9 mouse cellular contexts compared by ENCODE assay signal in genomic region chr17:26953726-26954125, GRCm38 (mm10). TPM values are rescaled to one million over a fixed set of nuclear protein-coding genes. Genes with fewer than 3 reads are reported as not detected.
DNase-seq lines count a peak whose midpoint lies in the region; ATAC-seq lines count a peak whose summit lies in the region.
"Had no signal": no experiment of that assay in that cellular context is flagged by ENCODE, and none has a peak within 500 bp of the region (broad histone marks: within the 10 kb centered on the region; RNA-seq: fewer than 3 reads in every experiment).

No protein-coding gene starts in this region.

- intact Hi-C loops in heart, postnatal 14 days (cut with DNase I) = no loop called here

- WGBS in heart, embryonic 11.5 days (ENCODE audit: insufficient replicate concordance) = 6% methylated on average over 11 of the region's 16 CpGs
- WGBS in embryonic facial prominence, embryonic 11.5 days = 15% methylated on average over 8 of the region's 16 CpGs
- WGBS in midbrain, embryonic 11.5 days = 17% methylated on average over 11 of the region's 16 CpGs

- H3K27me3 ChIP-seq in heart, embryonic 11.5 days (ENCODE audit: control insufficient read depth, insufficient read depth, low read length) = 0 out of 2 replicates have a peak, but pooled peaks cover 6% of the 10 kb centered on the region
- H3K27me3 ChIP-seq in embryonic facial prominence, embryonic 11.5 days (ENCODE audit: control insufficient read depth, insufficient read depth, low read length) = no peaks in the 10 kb centered on the region
- H3K27me3 ChIP-seq in midbrain, embryonic 11.5 days (ENCODE audit: control insufficient read depth, insufficient read depth, low read length) = no peaks in the 10 kb centered on the region

- no peak for ATAC-seq in heart, embryonic 11.5 days (replicated peaks; ENCODE audit: insufficient number of reproducible peaks, low FRiP score, low TSS enrichment)
- ATAC-seq in embryonic facial prominence, embryonic 11.5 days (replicated peaks; ENCODE audit: insufficient number of reproducible peaks, low FRiP score, low TSS enrichment, low read depth) = no peak
- no peak for ATAC-seq in midbrain, embryonic 11.5 days (ENCODE audit: low FRiP score)
- ATAC-seq: CD4-positive, CD25-positive, alpha-beta regulatory T cell, adult 4 months had no signal

- H3K9me3 ChIP-seq in heart, embryonic 11.5 days (replicated peaks; ENCODE audit: control insufficient read depth, low read length) = no peaks in the 10 kb centered on the region
- no peaks in the 10 kb centered on the region for H3K9me3 ChIP-seq in embryonic facial prominence, embryonic 11.5 days (replicated peaks; ENCODE audit: control insufficient read depth, low read length)
- no peaks in the 10 kb centered on the region for H3K9me3 ChIP-seq in midbrain, embryonic 11.5 days (ENCODE audit: control insufficient read depth, low read length)

- peak overlapping the region; percentile 3; the same call in 1 of the 2 replicates for H3K4me3 ChIP-seq in heart, embryonic 11.5 days (ENCODE audit: low read depth, low read length)
- 0 out of 2 replicates have a peak overlapping the region, but pooled peaks have one; percentile 15 for H3K4me3 ChIP-seq in embryonic facial prominence, embryonic 11.5 days (ENCODE audit: low read depth, low read length)
- peak overlapping the region; percentile 41; the same call in 1 of the 2 replicates for H3K4me3 ChIP-seq in midbrain, embryonic 11.5 days (ENCODE audit: low read depth, low read length)

- peak overlapping the region; percentile 2 for H3K9ac ChIP-seq in heart, embryonic 11.5 days (ENCODE audit: low read depth, low read length)
- peak overlapping the region; percentile 62 for H3K9ac ChIP-seq in embryonic facial prominence, embryonic 11.5 days (replicated peaks; ENCODE audit: low read length)
- peak overlapping the region; percentile 74 for H3K9ac ChIP-seq in midbrain, embryonic 11.5 days (ENCODE audit: low read length)

- H3K36me3 ChIP-seq in heart, embryonic 11.5 days (ENCODE audit: control insufficient read depth, insufficient read depth, low read length) = peaks cover 17% of the 10 kb centered on the region
- no peaks in the 10 kb centered on the region; the same call in 1 of the 2 replicates for H3K36me3 ChIP-seq in embryonic facial prominence, embryonic 11.5 days (replicated peaks; ENCODE audit: control insufficient read depth, insufficient read depth, low read depth, low read length)
- H3K36me3 ChIP-seq in midbrain, embryonic 11.5 days (ENCODE audit: control insufficient read depth, insufficient read depth, low read length) = peaks cover 13% of the 10 kb centered on the region; the same call in 1 of the 2 replicates

- DNase-seq in heart, postnatal 14 days = no peak
- DNase-seq in embryonic facial prominence, embryonic 11.5 days (ENCODE audit: low spot score) = no peak
- peak; percentile 42 for DNase-seq in heart, postnatal 4 days
- no peak for DNase-seq in midbrain, embryonic 11.5 days (ENCODE audit: low spot score, missing footprints)
- DNase-seq in urinary bladder, adult 18-20 months (ENCODE audit: low spot score in 2 of 2) = no peak
- no peak for DNase-seq in c-Kit-positive CD71-positive TER-119-positive erythroid progenitor cells, embryonic 14.5 days (ENCODE audit: low spot score)
- no peak for DNase-seq in kidney, postnatal 36 days

- H3K4me1 ChIP-seq in heart, embryonic 11.5 days (ENCODE audit: control insufficient read depth, insufficient read depth, low read length) = peaks cover 59% of the 10 kb centered on the region
- H3K4me1 ChIP-seq in embryonic facial prominence, embryonic 11.5 days (ENCODE audit: control insufficient read depth, insufficient read depth, low read length) = peaks cover 17% of the 10 kb centered on the region
- H3K4me1 ChIP-seq in midbrain, embryonic 11.5 days (ENCODE audit: control insufficient read depth, insufficient read depth, low read length) = peaks cover 49% of the 10 kb centered on the region

- H3K27ac ChIP-seq in heart, embryonic 11.5 days (ENCODE audit: low read depth, low read length) = peak overlapping the region; percentile 68
- H3K27ac ChIP-seq in embryonic facial prominence, embryonic 11.5 days (replicated peaks; ENCODE audit: low read depth, low read length) = no peak overlapping the region
- no peak overlapping the region for H3K27ac ChIP-seq in midbrain, embryonic 11.5 days (ENCODE audit: low read depth, low read length)

- H3K4me2 ChIP-seq in heart, embryonic 11.5 days = peak overlapping the region; percentile 69
- H3K4me2 ChIP-seq in embryonic facial prominence, embryonic 11.5 days (ENCODE audit: low read depth, low read length) = peak overlapping the region; percentile 81
- H3K4me2 ChIP-seq in midbrain, embryonic 11.5 days = peak overlapping the region; percentile 82

RNA-seq across cellular contexts. Expression of gene Syngap1, which starts 12.7 kb away (rescaled TPM):
- 2.9 and 3.7 TPM in 2 replicates for polyA plus RNA-seq in heart, embryonic 11.5 days (2014; fragmentation: Nextera tagmentation; extraction: Ambion mirVana)
- 1 to 10 TPM; 7.3 to 7.7 TPM for total RNA-seq in heart, postnatal 14 days (2021)
- 2.3 and 2.8 TPM in 2 replicates for polyA plus RNA-seq in embryonic facial prominence, embryonic 11.5 days (2014; fragmentation: Nextera tagmentation; extraction: Ambion mirVana)
- 10 to 100 TPM; 12.6 to 13.4 TPM for total RNA-seq in heart, postnatal 4 days (2021)
- 1.8 and 2.3 TPM in 2 replicates for polyA plus RNA-seq in midbrain, embryonic 11.5 days (2014; fragmentation: Nextera tagmentation; extraction: Ambion mirVana)
- polyA plus RNA-seq: CD4-positive, CD25-positive, alpha-beta regulatory T cell, adult 4 months had no signal

RNA-seq across cellular contexts. Expression of gene Cuta, which starts 14.4 kb away (rescaled TPM):
- polyA plus RNA-seq in heart, embryonic 11.5 days (2014; fragmentation: Nextera tagmentation; extraction: Ambion mirVana) = 134 and 145 TPM in 2 replicates
- 10 to 100 TPM; 91.1 to 91.8 TPM for total RNA-seq in heart, postnatal 14 days (2021)
- 153 and 163 TPM in 2 replicates for polyA plus RNA-seq in embryonic facial prominence, embryonic 11.5 days (2014; fragmentation: Nextera tagmentation; extraction: Ambion mirVana)
- total RNA-seq in heart, postnatal 4 days (2021) = 100 to 1,000 TPM in 1 of 2 experiments, 10 to 100 TPM in 1; 97.2 to 106 TPM
- polyA plus RNA-seq in midbrain, embryonic 11.5 days (2014; fragmentation: Nextera tagmentation; extraction: Ambion mirVana) = 146 and 157 TPM in 2 replicates

RNA-seq across cellular contexts. Expression of gene Zbtb9, which starts 19.2 kb away (rescaled TPM):
- 6.8 and 7.9 TPM in 2 replicates for polyA plus RNA-seq in heart, embryonic 11.5 days (2014; fragmentation: Nextera tagmentation; extraction: Ambion mirVana)
- total RNA-seq in heart, postnatal 14 days (2021) = 1 to 10 TPM; 1.7 to 3.3 TPM
- polyA plus RNA-seq in embryonic facial prominence, embryonic 11.5 days (2014; fragmentation: Nextera tagmentation; extraction: Ambion mirVana) = 10.1 and 11.9 TPM in 2 replicates
- 1 to 10 TPM; 3.9 to 5.5 TPM for total RNA-seq in heart, postnatal 4 days (2021)
- 13.4 and 13.6 TPM in 2 replicates for polyA plus RNA-seq in midbrain, embryonic 11.5 days (2014; fragmentation: Nextera tagmentation; extraction: Ambion mirVana)

RNA-seq across cellular contexts. Expression of gene Phf1, which starts 20.9 kb away (rescaled TPM):
- 5.7 and 5.9 TPM in 2 replicates for polyA plus RNA-seq in heart, embryonic 11.5 days (2014; fragmentation: Nextera tagmentation; extraction: Ambion mirVana)
- total RNA-seq in heart, postnatal 14 days (2021) = 10 to 100 TPM in 1 of 2 experiments, 1 to 10 TPM in 1; 10.0 to 10.6 TPM
- 3.7 TPM in 2 replicates for polyA plus RNA-seq in embryonic facial prominence, embryonic 11.5 days (2014; fragmentation: Nextera tagmentation; extraction: Ambion mirVana)
- total RNA-seq in heart, postnatal 4 days (2021) = 1 to 10 TPM; 9.9 to 10.0 TPM
- polyA plus RNA-seq in midbrain, embryonic 11.5 days (2014; fragmentation: Nextera tagmentation; extraction: Ambion mirVana) = 3.6 and 3.7 TPM in 2 replicates

RNA-seq across cellular contexts. Expression of gene Kifc5b, which starts 36.8 kb away (rescaled TPM):
- polyA plus RNA-seq in heart, embryonic 11.5 days (2014; fragmentation: Nextera tagmentation; extraction: Ambion mirVana) = 6.3 and 6.9 TPM in 2 replicates
- 1 to 10 TPM; 1.3 to 2.6 TPM for total RNA-seq in heart, postnatal 14 days (2021)
- polyA plus RNA-seq in embryonic facial prominence, embryonic 11.5 days (2014; fragmentation: Nextera tagmentation; extraction: Ambion mirVana) = 3.9 and 5.6 TPM in 2 replicates
- 10 to 100 TPM; 15.0 to 15.2 TPM for total RNA-seq in heart, postnatal 4 days (2021)
- polyA plus RNA-seq in midbrain, embryonic 11.5 days (2014; fragmentation: Nextera tagmentation; extraction: Ambion mirVana) = 3.8 and 6.4 TPM in 2 replicates

Comparison
In these comparisons a context has a peak if more than half of its experiments do, and no peak if none do; other contexts are left out.
1. H3K9ac ChIP-seq: peak in every context shown above with its lines; median percentile 74 in midbrain, embryonic 11.5 days; 62 in embryonic facial prominence, embryonic 11.5 days; 2 in heart, embryonic 11.5 days.